Mouse (Mus musculus) MEL (cell line): ENCODE data around the gene Lix1l.
A peak's percentile ranks its signal among the peaks of the same experiment; 100 is the strongest.

Experiments
- BHLHE40 ChIP-seq: IDR thresholded peaks from 2 replicates; pipeline ENCODE4 v1.6.1; 2012; ENCODE audit warnings: low read depth, mild to moderate bottlenecking, inconsistent platforms, low read length, improper control_type of control experiment, borderline replicate concordance
- CHD2 ChIP-seq: IDR thresholded peaks from 2 replicates; pipeline ENCODE4 v1.6.1; 2011; ENCODE audit warnings: low read length, improper control_type of control experiment
- CTCF ChIP-seq, 3 experiments: IDR thresholded peaks in 2 of 3; conservative IDR thresholded peaks in 1 of 3; 2 replicates each; pipeline ENCODE4 v1.5.1; 2011 to 2012; ENCODE audit warnings: low read length in 3 of 3, low read depth in 2 of 3, mild to moderate bottlenecking in 2 of 3, improper control_type of control experiment in 1 of 3, inconsistent platforms in 1 of 3, mixed read lengths in 1 of 3, moderate library complexity in 1 of 3; ENCODE audit not compliant: control insufficient read depth in 1 of 3, insufficient read depth in 1 of 3, poor library complexity in 1 of 3, severe bottlenecking in 1 of 3
- E2F4 ChIP-seq: IDR thresholded peaks from 2 replicates; pipeline ENCODE4 v1.6.1; 2011; ENCODE audit warnings: low read depth, low read length, improper control_type of control experiment, borderline replicate concordance
- ETS1 ChIP-seq: IDR thresholded peaks from 2 replicates; pipeline ENCODE4 v1.6.1; 2012; ENCODE audit warnings: low read depth, mild to moderate bottlenecking, inconsistent platforms, low read length, improper control_type of control experiment, moderate library complexity
- HCFC1 ChIP-seq: IDR thresholded peaks from 2 replicates; pipeline ENCODE4 v1.6.1; 2012; ENCODE audit warnings: low read depth, mild to moderate bottlenecking, inconsistent platforms, low read length, improper control_type of control experiment, moderate library complexity
- MAFK ChIP-seq: IDR thresholded peaks from 2 replicates; pipeline ENCODE4 v1.6.1; 2011; ENCODE audit warnings: low read depth, mild to moderate bottlenecking, low read length, improper control_type of control experiment, borderline replicate concordance
- MEF2A ChIP-seq: IDR thresholded peaks from 2 replicates; pipeline ENCODE4 v1.6.1; 2014; ENCODE audit warnings: low read depth, mild to moderate bottlenecking, inconsistent platforms, low read length, improper control_type of control experiment; ENCODE audit not compliant: poor library complexity, insufficient replicate concordance, severe bottlenecking; ENCODE audit errors: extremely low read depth
- NELFE ChIP-seq: IDR thresholded peaks from 2 replicates; pipeline ENCODE4 v1.6.1; 2011; ENCODE audit warnings: low read depth, low read length, improper control_type of control experiment
- POLR2AphosphoS2 ChIP-seq: IDR thresholded peaks from 2 replicates; pipeline ENCODE4 v1.6.1; 2011; ENCODE audit warnings: low read length, improper control_type of control experiment
- RAD21 ChIP-seq: IDR thresholded peaks from 2 replicates; pipeline ENCODE4 v1.6.1; 2011; ENCODE audit warnings: mild to moderate bottlenecking, low read depth, low read length, improper control_type of control experiment
- RCOR1 ChIP-seq: IDR thresholded peaks from 2 replicates; pipeline ENCODE4 v1.6.1; 2012; ENCODE audit warnings: low read depth, mild to moderate bottlenecking, inconsistent platforms, low read length, improper control_type of control experiment
- SMC3 ChIP-seq: IDR thresholded peaks from 2 replicates; pipeline ENCODE4 v1.6.1; 2011; ENCODE audit warnings: low read depth, low read length, improper control_type of control experiment
- USF1 ChIP-seq: IDR thresholded peaks from 2 replicates; pipeline ENCODE4 v1.6.1; 2014; ENCODE audit warnings: low read depth, mild to moderate bottlenecking, inconsistent platforms, low read length, improper control_type of control experiment, moderate library complexity

DNA sequence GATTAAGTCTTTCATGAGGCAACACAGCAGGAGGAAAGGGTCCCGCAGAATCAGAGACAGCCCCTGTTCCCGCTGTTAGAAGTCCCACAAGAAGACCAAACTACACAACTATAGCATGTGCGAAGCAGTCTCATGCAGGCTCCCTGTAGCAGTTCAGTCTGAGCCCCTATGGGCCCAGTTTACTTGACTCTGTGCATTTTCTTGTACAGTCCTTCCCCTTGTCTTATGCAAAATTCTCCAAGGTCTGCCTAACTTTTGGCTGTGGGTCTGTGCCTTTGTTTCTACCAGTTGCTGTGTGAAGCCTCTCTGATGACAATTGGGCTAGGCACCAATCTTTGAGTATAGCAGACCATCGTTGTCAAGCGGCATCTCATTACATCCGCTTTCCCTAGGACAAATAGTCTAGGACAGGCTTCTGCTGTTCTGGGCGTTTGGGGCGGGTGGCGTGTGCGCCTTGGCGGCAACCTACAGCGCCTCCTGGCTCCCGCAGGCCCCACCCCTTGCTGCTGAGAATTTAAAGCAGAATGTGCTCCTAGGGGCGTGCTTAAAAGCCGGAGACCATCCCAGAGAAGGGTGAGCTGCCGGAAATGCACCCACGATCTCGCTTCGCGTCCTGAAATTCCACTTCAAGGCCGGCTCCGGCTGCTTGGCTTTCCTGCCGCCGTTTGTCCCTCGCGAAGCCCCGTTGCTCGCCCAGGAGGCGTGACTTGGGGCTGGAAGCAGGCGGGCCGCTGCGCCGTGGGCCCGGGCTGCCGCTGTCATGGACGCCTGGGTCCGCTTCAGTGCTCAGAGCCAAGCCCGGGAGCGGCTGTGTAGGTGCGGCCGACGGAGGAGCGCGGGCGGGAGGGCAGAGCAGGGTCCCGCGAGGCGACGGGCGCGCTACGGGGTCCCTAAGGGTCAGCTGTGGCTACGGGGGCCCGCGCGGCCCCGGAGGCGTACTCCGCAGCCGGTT, 34.3 kb downstream of the Lix1l start, which contains the start of the genes Pex11b and Gm42957:
- TF ChIP-seq SMC3 (peak; percentile 42), POLR2AphosphoS2 (peak; percentile 92), E2F4 (peak; percentile 94), HCFC1 (peak; percentile 88), USF1 (peak; percentile 65), RCOR1 (no peak), RAD21 (no peak), BHLHE40 (no peak), CTCF (IDR thresholded peaks at IDR 0.05 in 2 of 3, conservative IDR thresholded peaks at IDR 0.05 in 1 of 3; ENCODE audit: control insufficient read depth in 1 of 3, insufficient read depth in 1 of 3, low read depth in 2 of 3, low read length in 3 of 3, poor library complexity in 1 of 3, severe bottlenecking in 1 of 3) (peak in 2 of 3 experiments; percentile 48 to 49; a peak in 5 of 6 replicates), MEF2A (0 out of 2 replicates have a peak, but pooled peaks have one; percentile 15), MAFK (no peak), NELFE (peak; percentile 88), CHD2 (no peak), ETS1 (peak; percentile 58; the same call in 1 of the 2 replicates)
